Mouse (Mus musculus): ENCODE results near the gene Ctsc.

Gene Ctsc

DNA sequence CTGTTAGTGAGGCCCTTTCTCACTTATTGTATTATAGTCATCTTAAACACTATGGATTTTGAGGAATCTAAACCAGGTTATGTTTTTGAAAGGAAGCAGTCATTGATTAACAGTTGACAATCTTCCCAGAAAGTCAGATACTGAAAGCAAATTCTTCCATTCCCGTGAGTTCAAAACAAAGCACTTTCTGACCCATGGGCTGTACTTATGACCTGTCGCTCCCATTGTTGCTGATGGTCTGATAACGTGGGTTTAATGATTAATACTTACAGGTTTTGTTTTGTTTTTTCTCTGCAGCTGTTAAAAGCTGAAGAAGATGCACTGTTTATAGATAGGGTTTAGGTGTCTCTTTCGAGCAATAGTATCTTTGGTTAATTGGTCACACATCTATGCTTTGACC, 27.9 kb downstream of the Ctsc start:
- no peak for DNase-seq

DNA sequence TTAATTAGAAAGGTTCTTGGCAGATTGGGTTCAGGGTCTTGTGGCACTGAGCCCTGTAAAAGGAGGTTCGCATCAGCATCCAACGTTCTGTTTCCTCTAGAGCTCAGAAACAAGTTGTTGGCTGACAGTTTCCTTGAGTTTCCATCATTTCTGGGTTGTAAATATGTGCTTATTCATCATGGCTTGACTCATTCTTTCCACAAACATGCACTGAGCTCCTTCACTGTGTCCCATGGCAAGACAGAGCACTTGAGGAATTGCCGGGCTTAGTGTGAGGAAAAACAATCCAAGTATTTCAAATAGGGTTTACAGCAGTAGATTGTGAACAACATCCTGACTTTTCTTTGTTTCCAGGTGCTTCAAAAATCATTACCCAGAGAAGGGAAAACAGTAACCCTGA, 28.8 kb downstream of the Ctsc start:
- no peak for DNase-seq

DNA sequence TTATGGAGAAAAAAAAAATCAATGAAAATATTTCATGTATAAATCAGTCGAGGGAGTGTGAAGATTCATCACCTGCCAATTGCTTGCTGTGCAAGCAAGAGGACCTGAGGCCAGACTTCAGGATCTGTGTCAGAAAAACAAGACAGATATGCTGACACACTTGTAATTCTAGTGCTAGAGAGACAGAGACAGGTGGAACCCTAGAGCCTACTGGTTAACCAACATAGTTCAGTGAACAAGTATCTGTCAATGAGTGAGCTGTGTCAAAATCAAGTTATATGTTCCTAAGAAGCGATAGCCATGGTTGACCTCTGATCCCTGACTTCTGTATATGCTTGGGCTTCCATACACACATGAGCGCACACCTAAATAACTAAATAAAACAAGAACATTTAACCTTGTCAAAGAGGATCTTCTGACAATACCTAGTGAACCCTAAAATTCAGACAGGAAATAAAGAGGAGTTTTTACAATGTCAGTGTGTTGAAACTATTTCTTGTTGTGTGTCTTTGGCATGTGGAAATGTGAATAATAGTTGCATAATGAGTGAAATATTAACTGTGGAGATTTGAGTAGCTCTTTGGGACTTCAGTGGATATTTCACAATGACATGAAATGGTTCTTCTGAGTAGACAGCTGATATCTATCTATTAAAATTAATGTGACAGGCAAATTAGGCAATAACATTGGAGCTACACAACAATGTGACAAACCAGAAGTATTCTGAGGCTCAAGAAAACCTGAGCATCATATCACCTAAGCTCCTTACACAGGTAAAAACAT, 32.7 kb downstream of the Ctsc start:
- DNase-seq, result no peak

DNA sequence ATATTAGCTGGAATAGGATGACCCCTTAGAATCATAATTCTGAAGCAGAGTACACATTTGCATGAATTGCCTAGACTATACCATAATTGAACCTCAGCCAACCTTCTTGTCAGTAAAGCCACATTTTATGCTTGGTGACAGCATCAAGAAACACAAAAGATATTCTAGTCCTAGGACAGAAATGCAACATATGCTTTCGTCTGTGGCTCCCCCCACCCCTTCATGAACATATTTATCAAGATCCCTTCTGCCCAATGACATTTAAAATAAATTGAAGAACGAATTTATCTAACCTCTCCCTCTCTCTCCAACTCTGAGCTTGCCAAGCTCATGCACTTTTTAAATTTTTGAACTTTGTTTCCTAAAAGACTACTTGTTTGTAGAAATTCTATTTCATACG, 38.5 kb downstream of the Ctsc start:
- DNase-seq, result no peak

DNA sequence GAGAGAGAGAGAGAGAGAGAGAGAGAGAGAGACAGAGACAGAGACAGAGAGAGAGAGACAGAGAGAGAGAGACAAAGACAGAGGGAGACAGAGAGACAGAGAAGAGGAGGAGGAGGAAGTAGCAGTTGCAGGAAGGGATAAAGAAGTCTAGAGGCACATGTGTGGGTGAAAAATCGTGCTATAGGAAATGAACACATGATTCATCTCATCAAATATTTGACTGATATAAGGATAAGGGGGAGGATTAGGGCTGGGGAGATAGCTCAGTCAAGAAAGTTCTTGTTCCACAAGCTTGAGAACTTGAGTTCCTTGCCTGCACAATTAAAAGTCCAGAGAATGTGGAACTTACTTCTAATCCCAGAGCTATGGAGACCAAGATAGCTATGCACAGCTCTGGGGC, 40.6 kb downstream of the Ctsc start:
- no peak for DNase-seq

DNA sequence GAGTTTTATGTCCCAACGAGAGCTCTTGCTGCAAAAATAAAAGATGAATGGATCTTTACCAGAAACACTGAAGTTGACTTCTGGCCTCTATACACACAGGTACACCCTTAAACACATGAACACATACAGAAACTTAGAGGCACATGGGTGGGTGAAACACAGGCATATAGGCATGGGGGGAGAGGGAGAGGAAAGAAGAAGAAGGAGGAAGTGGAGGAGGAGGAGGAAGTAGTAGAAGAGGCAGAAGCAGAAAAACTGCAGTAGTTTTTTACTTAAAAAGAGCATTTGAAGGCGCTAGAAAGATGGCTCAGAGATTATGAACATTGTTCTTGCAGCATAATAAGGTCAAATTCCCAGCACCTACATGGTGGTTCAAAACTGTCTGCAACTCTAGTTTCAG, 41.0 kb downstream of the Ctsc start:
- no peak for DNase-seq

DNA sequence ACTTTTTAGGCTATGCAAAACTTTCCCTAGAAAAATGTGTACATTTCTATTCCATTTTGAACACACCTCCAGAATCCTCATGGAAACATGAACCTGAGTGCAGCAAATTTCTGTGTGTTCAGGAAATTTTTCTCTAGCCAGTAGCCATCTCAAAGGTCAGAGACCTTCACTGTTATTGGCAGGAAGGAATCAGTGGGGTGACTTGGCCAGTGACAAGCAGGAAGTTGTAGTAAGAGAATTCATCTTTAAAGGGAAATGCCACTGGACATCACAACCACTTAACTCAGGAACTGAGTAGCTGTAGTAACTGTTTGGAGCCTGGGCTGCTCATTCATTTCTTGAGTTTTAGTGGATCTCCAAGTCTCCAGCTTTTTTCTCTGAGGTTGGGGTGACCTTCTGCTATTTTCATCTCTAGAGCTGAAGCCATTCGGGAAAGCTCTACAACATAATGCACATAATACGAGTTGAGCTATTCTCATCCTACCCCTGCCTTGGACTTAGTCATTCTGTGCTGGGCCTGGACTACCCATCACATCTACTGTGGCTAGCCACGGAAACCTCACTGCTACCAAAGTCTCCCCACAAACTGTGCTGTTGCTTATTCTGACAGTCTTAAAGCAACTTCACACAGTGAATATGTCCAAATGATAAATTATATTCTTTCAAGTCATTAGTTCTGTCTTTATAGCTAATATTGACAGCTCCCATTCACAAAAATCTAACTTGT, 41.7 kb downstream of the Ctsc start:
- no peak for DNase-seq

DNA sequence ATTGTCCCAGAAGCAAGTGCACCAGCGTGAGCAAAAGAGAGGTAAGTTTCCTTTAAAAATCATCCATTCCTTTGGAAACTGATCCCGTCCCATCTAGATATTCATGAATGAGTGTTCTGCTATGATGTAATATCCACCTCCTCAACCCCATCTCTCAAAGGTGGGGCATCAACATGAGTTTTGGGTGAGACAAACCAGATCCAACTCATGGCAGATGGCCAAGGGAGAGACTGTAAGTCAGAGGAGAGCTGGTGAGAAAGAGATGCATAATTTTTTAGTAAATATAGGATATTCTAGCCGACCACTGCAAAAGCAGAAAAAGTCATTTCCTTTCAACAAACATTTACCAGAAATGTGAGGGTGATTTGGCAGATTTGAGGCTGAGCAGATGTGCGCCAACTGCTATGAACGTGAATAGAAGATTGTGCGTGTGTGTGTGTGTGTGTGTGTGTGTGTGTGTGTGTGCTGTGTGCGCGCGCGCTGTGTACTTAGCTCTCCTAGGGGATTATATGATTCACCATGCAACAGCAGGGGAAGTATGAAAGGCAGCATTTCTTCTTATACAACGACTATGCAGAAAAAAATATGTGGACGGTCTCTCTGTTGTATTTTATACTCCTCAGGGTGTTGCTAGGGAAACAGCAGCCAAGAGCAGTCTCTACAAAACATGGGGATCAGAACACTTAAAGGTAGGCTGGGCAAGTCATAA, 42.9 kb downstream of the Ctsc start:
- no peak for DNase-seq

DNA sequence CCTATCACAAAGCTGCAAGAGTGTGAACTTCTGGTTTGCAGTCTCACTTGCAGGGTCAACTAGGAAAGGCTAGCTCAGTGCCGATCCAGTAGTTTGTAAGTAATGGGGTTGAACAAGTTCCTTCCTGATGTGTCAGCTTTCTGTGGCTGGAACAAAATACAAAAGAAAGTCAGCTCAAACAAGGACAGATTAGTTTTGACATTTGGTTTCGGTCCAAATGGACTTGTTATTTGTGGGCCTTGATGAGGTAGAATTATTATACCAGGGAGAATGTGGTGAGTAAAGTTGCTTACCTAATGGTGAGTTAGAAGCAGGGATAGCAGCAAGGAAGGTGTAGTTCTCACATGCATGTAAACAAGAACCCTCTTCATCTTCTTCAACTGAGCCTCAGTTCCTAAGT, 44.5 kb downstream of the Ctsc start:
- DNase-seq, result no peak

DNA sequence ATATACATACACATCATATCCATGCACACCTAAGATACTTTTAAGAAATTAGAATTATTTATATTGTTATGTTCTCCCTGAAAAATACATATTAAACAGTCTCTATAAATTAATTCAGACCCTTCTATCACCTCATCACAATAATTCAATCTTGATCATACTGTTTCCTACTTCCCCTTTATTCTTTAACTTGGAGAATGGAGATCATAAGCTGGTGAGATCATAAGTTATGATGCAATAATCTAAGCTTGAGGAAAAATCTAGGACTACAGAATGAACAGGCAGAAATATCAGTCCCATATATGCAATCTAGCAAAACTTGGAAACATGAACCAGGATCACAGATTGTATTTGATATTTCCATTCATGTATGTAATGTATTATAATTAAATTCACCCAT, 49.6 kb downstream of the Ctsc start:
- DNase-seq, result no peak

DNA sequence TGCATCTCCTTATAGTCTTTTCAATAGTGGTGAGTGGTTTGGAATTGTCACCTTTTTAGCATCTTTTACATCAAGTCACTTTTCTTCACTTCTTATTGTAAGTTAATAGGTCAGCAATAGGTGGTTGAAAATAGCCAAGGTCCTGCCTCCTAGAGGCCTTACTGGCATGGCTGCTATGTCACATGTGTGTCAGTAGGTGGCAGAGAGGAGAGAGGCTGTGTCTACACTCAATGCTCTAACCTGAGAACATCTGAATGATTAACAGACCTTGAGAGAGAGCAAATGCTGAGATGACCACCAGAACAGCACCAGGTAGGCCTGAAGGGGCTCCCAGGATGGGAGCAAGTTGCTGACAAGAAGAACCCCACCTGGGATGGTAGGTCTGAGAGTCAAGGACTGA, 65.9 kb downstream of the Ctsc start:
- no peak for DNase-seq

DNA sequence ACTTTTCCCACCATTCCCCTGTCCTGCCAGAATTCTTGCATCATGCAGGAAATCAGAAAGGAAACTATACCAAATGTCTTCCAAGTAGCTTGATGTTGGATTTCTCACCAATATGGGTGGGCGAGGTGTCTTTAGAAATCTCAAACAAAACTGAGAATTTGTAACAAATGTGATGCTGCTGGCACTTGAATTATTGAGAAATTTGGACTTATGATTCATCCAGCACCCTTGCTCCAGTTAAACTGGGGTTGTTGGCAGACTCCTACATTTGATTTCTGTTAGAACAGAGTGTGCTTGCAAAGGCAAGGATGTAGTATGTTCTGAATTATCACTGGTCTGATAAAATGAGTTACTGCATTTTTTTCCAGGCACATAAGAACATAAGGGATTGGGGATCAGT, 68.2 kb downstream of the Ctsc start:
- no peak for DNase-seq

DNA sequence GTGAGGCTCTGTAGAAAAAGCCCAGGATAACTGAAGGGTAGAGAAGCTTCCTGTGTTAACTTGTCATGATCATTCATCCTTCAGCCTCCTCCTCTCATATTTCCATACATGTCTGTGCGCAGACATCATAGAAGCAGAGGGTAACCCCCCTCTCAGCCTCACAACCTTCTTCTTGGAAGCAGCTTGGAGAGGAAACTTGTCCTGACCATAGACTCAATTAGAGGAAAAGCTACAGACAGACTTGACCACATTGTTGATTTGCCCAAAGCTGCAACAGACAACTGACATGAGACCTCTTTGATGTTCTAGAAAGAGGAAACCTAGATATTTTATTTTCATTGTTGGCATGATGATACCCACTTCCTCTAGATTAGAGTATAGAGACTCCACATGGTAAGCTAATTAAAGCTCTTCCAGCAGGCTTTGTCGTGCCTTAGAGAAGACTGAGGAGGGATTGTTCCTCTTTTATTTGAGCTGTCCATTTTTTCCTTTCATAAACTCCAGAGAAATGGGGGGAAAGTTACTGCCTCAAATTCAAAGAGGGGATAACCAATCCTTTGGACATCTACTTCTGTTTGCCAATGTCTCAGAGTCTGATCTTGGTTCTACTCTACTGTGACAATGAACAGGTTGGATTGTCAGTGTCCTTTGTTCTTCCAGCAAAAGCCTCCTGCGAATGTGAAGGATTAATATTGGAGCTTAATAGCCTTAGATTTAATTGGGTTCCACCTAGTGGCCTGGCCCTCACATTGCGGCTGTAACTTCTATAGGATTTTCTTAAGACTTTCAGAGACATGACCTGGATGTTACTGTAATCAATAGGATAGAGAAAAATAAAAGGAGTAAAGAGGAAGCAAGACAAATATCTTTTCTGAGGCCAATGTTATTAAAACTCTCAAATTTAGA, 79.2 kb downstream of the Ctsc start:
- DNase-seq, result no peak

DNA sequence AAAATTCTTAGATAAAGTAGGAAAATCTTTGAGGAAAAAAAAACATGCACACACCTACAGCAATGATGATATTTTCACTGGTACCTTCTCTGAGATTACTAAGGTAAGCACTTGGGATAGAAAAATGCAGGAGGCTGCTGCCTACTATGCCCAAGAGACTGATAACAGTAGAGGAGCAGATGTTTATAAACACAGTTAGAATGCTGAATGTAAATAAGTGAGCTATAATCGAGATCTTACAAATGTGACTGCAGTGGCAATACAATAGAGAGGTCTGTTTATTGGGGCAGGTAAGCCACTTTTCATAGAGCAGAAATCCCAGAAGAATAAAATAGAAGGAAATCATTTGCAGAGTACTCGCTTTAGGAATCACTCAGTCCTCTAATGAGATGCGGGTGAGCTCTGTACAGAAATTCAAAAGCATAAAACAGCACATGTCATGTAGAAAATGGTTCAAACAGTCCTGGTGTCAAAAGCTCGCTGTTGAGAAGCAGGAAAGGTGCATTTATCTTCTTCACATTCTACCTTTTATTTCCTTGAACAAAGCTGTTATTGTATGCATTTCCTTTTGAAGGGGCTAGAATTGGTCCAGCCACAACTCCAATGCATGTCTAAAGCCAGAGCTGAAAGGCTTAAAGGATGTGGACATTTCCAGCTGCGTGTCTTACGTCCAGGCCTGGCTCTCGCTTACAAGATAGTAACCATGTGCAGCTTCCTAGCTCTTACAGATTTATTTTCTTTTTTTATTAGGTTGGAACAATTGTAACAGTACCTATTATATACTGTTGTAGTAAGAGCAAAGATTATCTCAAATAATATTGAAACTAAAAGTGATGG, 80.4 kb downstream of the Ctsc start:
- DNase-seq, result no peak

All from cerebellum, postnatal 36 days (tissue).